Mouse (Mus musculus): ENCODE measurements around the gene Rfx3. TPM values are rescaled to one million over a fixed set of nuclear protein-coding genes. Genes with fewer than 3 reads are reported as not detected.

Gene Rfx3
- polyA plus RNA-seq (2017; shearing (Covaris generic)) = 1 to 10 TPM; 5.9 to 8.7 TPM

GRCm38 (mm10) chr19:28010471-28011395 is at the start of gene Rfx3:
Gene Rfx3, minus strand, starts transcription at chr19:28011166.
- peak; percentile 51 for ATAC-seq

- no peak for ATAC-seq
These were observed 41.1 kb upstream of the Rfx3 start for GRCm38 (mm10) chr19:28052058-28052457.

- ATAC-seq = no peak
These were observed 40.6 kb upstream of the Rfx3 start for GRCm38 (mm10) chr19:28051571-28051970.

GRCm38 (mm10) chr19:28049280-28049679 is 38.3 kb upstream of the Rfx3 start:
- ATAC-seq = no peak

- ATAC-seq = no peak
These were observed 35.8 kb upstream of the Rfx3 start for GRCm38 (mm10) chr19:28046806-28047205.

- ATAC-seq = no peak
These were observed 34.0 kb upstream of the Rfx3 start for GRCm38 (mm10) chr19:28044950-28045349.

- peak; percentile 37 for ATAC-seq
These were observed 943 bp upstream of the Rfx3 start for GRCm38 (mm10) chr19:28011718-28012499.

GRCm38 (mm10) chr19:28011396-28011717 is 391 bp upstream of the Rfx3 start:
- peak; percentile 87 for ATAC-seq

- peak; percentile 50 for ATAC-seq
These were observed 1.2 kb downstream of the Rfx3 start for GRCm38 (mm10) chr19:28009587-28010281.

GRCm38 (mm10) chr19:28004190-28004589 is 6.8 kb downstream of the Rfx3 start:
- ATAC-seq = no peak

GRCm38 (mm10) chr19:28003474-28003873 is 7.5 kb downstream of the Rfx3 start:
- ATAC-seq = no peak

GRCm38 (mm10) chr19:28002708-28003107 is 8.3 kb downstream of the Rfx3 start:
- ATAC-seq = no peak

GRCm38 (mm10) chr19:27992800-27993199 is 18.2 kb downstream of the Rfx3 start:
- no peak for ATAC-seq

GRCm38 (mm10) chr19:27988746-27989145 is 22.2 kb downstream of the Rfx3 start:
- ATAC-seq = no peak

GRCm38 (mm10) chr19:27967590-27967989 is 43.4 kb downstream of the Rfx3 start:
- ATAC-seq = peak; percentile 89

GRCm38 (mm10) chr19:27961271-27961670 is 49.7 kb downstream of the Rfx3 start:
- no peak for ATAC-seq

- no peak for ATAC-seq
These were observed 75.5 kb downstream of the Rfx3 start for GRCm38 (mm10) chr19:27935453-27935852.

- ATAC-seq = no peak
These were observed 79.8 kb downstream of the Rfx3 start for GRCm38 (mm10) chr19:27931136-27931535.

GRCm38 (mm10) chr19:27926378-27926777 is 84.6 kb downstream of the Rfx3 start:
- ATAC-seq = peak; percentile 29

GRCm38 (mm10) chr19:27919040-27919439 is 91.9 kb downstream of the Rfx3 start:
- no peak for ATAC-seq

GRCm38 (mm10) chr19:27916446-27916845 is 94.5 kb downstream of the Rfx3 start:
- no peak for ATAC-seq

GRCm38 (mm10) chr19:27906976-27907375 is 104.0 kb downstream of the Rfx3 start:
- ATAC-seq = no peak

GRCm38 (mm10) chr19:27905976-27906375 is 105.0 kb downstream of the Rfx3 start:
- ATAC-seq = no peak
